In the genomic region with DNA sequence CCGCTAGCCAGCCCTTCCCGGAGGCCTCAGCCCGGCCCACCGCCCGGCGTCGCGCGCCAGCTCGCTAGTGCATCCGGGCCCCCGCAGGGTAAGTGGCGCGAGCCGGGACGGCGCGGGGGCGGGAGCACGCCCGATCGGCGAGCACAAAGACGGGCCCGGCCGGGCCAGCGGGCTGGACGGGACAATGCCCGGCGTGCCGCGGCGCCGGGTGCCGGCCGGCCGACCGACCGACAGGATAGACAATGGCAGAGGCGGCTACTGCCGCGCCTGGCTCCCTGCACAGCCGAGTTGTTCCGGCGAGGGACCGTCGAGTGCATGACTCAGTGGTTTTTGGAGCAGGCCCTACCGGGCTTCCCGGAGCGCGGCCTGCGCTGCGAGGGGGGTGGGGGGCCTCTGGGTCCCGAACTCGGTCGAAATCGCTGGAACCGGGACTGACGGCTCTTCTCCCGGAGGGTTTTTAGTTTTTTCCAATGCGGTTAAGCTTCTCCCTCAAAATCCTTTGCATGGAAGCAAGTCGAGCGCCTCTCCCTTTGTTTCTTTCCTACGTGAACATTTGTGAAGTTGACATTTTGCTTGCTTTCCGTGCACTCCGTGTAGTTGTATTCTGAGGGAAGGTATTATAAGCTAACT, we compare ENCODE assay signal across 8 mouse cellular contexts. TPM values are rescaled to one million over a fixed set of nuclear protein-coding genes. Genes with fewer than 3 reads are reported as not detected.
DNase-seq lines count a peak whose midpoint lies in the region.

No protein-coding gene starts in this region.

- peak overlapping the region; percentile 100 for H3K27ac ChIP-seq in hindbrain, embryonic 10.5 days

- peaks cover 20% of the 10 kb centered on the region for H3K4me1 ChIP-seq in hindbrain, embryonic 10.5 days (replicated peaks)

- no peaks in the 10 kb centered on the region for H3K9me3 ChIP-seq in hindbrain, embryonic 10.5 days

- H3K4me3 ChIP-seq in hindbrain, embryonic 10.5 days: peak overlapping the region; percentile 96

- H3K36me3 ChIP-seq in hindbrain, embryonic 10.5 days: peaks cover 16% of the 10 kb centered on the region

- DNase-seq in MN1 (ENCODE audit: low spot score): peak; percentile 63
- peak; percentile 72 for DNase-seq in cerebellum, adult 8-10 months
- DNase-seq in frontal cortex, adult 2 months (ENCODE audit: extremely low spot score in 1 of 2, low spot score in 1 of 2): peak; percentile 17 to 63
- peak; percentile 68 for DNase-seq in hindbrain, embryonic 10.5 days (ENCODE audit: low spot score)
- peak; percentile 65 to 70 for DNase-seq in layer of hippocampus, postnatal 14 days (ENCODE audit: low spot score in 2 of 2)
- peak; percentile 79 for DNase-seq in lung, postnatal 10 days
- DNase-seq in retina, embryonic 14.5 days (ENCODE audit: low spot score): peak; percentile 68
- DNase-seq in urinary bladder, adult 18-20 months (ENCODE audit: low spot score in 2 of 2): peak; percentile 50 to 61

- no peaks in the 10 kb centered on the region for H3K27me3 ChIP-seq in hindbrain, embryonic 10.5 days (ENCODE audit: insufficient read depth, poor library complexity, severe bottlenecking)

- whole genome bisulfite sequencing in hindbrain, embryonic 10.5 days: under 1% methylated on average over 66 of the region's 66 CpGs

RNA-seq across cellular contexts. Expression of a gene that starts 0.7 kb away (rescaled TPM):
- 123 and 146 TPM in 2 replicates for polyA plus RNA-seq in frontal cortex, adult 2 months (2012; rRNA removed)
- 106 and 108 TPM in 2 replicates for polyA plus RNA-seq in hindbrain, embryonic 10.5 days (2016; fragmentation: Nextera tagmentation; extraction: Ambion mirVana)
- 100 to 1,000 TPM; 155 to 165 TPM for total RNA-seq in layer of hippocampus, postnatal 14 days (2021)

Comparison
In these comparisons a context has a peak if more than half of its experiments do, and no peak if none do; other contexts are left out.
1. Peak in every context shown above with its lines: DNase-seq, H3K4me3 ChIP-seq and H3K27ac ChIP-seq.